9 mouse cellular contexts compared by ENCODE assay signal in the genomic region with DNA sequence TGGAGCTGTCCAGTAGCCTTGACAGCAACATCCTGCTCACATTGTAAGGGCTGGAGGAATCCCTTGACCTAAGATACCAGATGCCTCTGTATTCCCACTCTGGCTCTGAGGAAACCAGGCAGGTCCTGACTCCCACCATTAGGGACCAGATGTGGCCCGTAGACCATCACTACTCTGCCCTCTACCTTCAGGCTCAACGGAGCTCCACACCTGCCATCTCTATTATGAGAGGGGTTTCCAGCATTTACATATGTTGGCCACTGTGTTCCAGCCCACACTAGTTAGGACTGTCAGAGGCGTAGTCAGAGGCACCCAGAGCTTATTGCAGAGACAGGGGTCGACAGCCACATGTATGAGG. TPM values are rescaled to one million over a fixed set of nuclear protein-coding genes. Genes with fewer than 3 reads are reported as not detected.
A peak's percentile ranks its signal among the peaks of the same experiment; 100 is the strongest.
DNase-seq lines count a peak whose midpoint lies in the region; ATAC-seq lines count a peak whose summit lies in the region.
"Had no signal": no experiment of that assay in that cellular context is flagged by ENCODE, and none has a peak within 500 bp of the region (broad histone marks: within the 10 kb centered on the region; RNA-seq: fewer than 3 reads in every experiment).

No protein-coding gene starts in this region.

- no peaks in the 10 kb centered on the region for H3K36me3 ChIP-seq in hindbrain, embryonic 10.5 days
- H3K36me3 ChIP-seq in hindbrain, embryonic 14.5 days (replicated peaks; ENCODE audit: control insufficient read depth, insufficient read depth), result no peaks in the 10 kb centered on the region
- H3K36me3 ChIP-seq in embryonic facial prominence, embryonic 11.5 days (replicated peaks; ENCODE audit: control insufficient read depth, insufficient read depth, low read depth, low read length), result no peaks in the 10 kb centered on the region
- H3K36me3 ChIP-seq in hindbrain, embryonic 11.5 days (ENCODE audit: control insufficient read depth, insufficient read depth, low read length), result no peaks in the 10 kb centered on the region
- H3K36me3 ChIP-seq in midbrain, embryonic 13.5 days, result no peaks in the 10 kb centered on the region
- H3K36me3 ChIP-seq: liver, embryonic 13.5 days had no signal

- no peak overlapping the region for H3K4me2 ChIP-seq in hindbrain, embryonic 14.5 days (replicated peaks)
- H3K4me2 ChIP-seq in embryonic facial prominence, embryonic 11.5 days (ENCODE audit: low read depth, low read length), result no peak overlapping the region
- no peak overlapping the region for H3K4me2 ChIP-seq in hindbrain, embryonic 11.5 days (replicated peaks; ENCODE audit: low read depth, low read length)
- H3K4me2 ChIP-seq in midbrain, embryonic 13.5 days (replicated peaks), result no peak overlapping the region
- H3K4me2 ChIP-seq: liver, embryonic 13.5 days had no signal

- peak overlapping the region; percentile 6 for H3K27ac ChIP-seq in hindbrain, embryonic 10.5 days
- no peak overlapping the region for H3K27ac ChIP-seq in hindbrain, embryonic 14.5 days
- no peak overlapping the region for H3K27ac ChIP-seq in embryonic facial prominence, embryonic 11.5 days (replicated peaks; ENCODE audit: low read depth, low read length)
- H3K27ac ChIP-seq in hindbrain, embryonic 11.5 days (ENCODE audit: low read depth, low read length), result no peak overlapping the region
- H3K27ac ChIP-seq in midbrain, embryonic 13.5 days, result no peak overlapping the region
- H3K27ac ChIP-seq: liver, embryonic 13.5 days had no signal

- no peak for DNase-seq in hindbrain, embryonic 10.5 days (ENCODE audit: low spot score)
- no peak for DNase-seq in hindbrain, embryonic 14.5 days (ENCODE audit: low spot score)
- no peak for DNase-seq in embryonic facial prominence, embryonic 11.5 days (ENCODE audit: low spot score)
- no peak for DNase-seq in hindbrain, embryonic 11.5 days (ENCODE audit: low spot score)
- no peak for DNase-seq in kidney, adult 11 months
- no peak for DNase-seq in thymus, postnatal 10 days (ENCODE audit: low spot score in 2 of 2)

- no peak overlapping the region; the same call in 1 of the 2 replicates for H3K9ac ChIP-seq in hindbrain, embryonic 14.5 days
- no peak overlapping the region for H3K9ac ChIP-seq in embryonic facial prominence, embryonic 11.5 days (replicated peaks; ENCODE audit: low read length)
- no peak overlapping the region for H3K9ac ChIP-seq in hindbrain, embryonic 11.5 days (ENCODE audit: low read depth, low read length)
- no peak overlapping the region for H3K9ac ChIP-seq in midbrain, embryonic 13.5 days (replicated peaks)
- H3K9ac ChIP-seq: liver, embryonic 13.5 days had no signal

- ATAC-seq in hindbrain, embryonic 14.5 days (ENCODE audit: low FRiP score), result no peak
- ATAC-seq in embryonic facial prominence, embryonic 11.5 days (replicated peaks; ENCODE audit: insufficient number of reproducible peaks, low FRiP score, low TSS enrichment, low read depth), result peak; percentile 5; the same call in 1 of the 2 replicates
- peak; percentile 67 for ATAC-seq in hindbrain, embryonic 11.5 days (ENCODE audit: low FRiP score)
- peak; percentile 31 for ATAC-seq in midbrain, embryonic 13.5 days
- ATAC-seq in inflammation-experienced regulatory T-cells, adult 6 months, result no peak

- no peaks in the 10 kb centered on the region for H3K9me3 ChIP-seq in hindbrain, embryonic 10.5 days
- H3K9me3 ChIP-seq in hindbrain, embryonic 14.5 days (ENCODE audit: control insufficient read depth, low read length), result no peaks in the 10 kb centered on the region
- H3K9me3 ChIP-seq in embryonic facial prominence, embryonic 11.5 days (replicated peaks; ENCODE audit: control insufficient read depth, low read length), result no peaks in the 10 kb centered on the region
- no peaks in the 10 kb centered on the region for H3K9me3 ChIP-seq in hindbrain, embryonic 11.5 days (ENCODE audit: control insufficient read depth, low read length)
- H3K9me3 ChIP-seq in midbrain, embryonic 13.5 days, result no peaks in the 10 kb centered on the region
- H3K9me3 ChIP-seq: liver, embryonic 13.5 days had no signal

- peaks cover 60% of the 10 kb centered on the region for H3K27me3 ChIP-seq in hindbrain, embryonic 10.5 days (ENCODE audit: insufficient read depth, poor library complexity, severe bottlenecking)
- no peaks in the 10 kb centered on the region for H3K27me3 ChIP-seq in hindbrain, embryonic 14.5 days (ENCODE audit: control insufficient read depth, insufficient read depth, low read length)
- H3K27me3 ChIP-seq in embryonic facial prominence, embryonic 11.5 days (ENCODE audit: control insufficient read depth, insufficient read depth, low read length), result peaks cover 2% of the 10 kb centered on the region; the same call in 1 of the 2 replicates
- 0 out of 2 replicates have a peak, but pooled peaks cover 2% of the 10 kb centered on the region for H3K27me3 ChIP-seq in hindbrain, embryonic 11.5 days (ENCODE audit: control insufficient read depth, insufficient read depth, low read length)
- peaks cover 29% of the 10 kb centered on the region for H3K27me3 ChIP-seq in midbrain, embryonic 13.5 days

- WGBS in hindbrain, embryonic 10.5 days, result 54% methylated on average over 4 of the region's 4 CpGs
- 61% methylated on average over 4 of the region's 4 CpGs for WGBS in hindbrain, embryonic 14.5 days
- WGBS in embryonic facial prominence, embryonic 11.5 days, result 50% methylated on average over 4 of the region's 4 CpGs
- 58% methylated on average over 4 of the region's 4 CpGs for WGBS in hindbrain, embryonic 11.5 days
- 75% methylated on average over 4 of the region's 4 CpGs for WGBS in midbrain, embryonic 13.5 days

- H3K4me3 ChIP-seq in hindbrain, embryonic 10.5 days, result peak overlapping the region; percentile 19; the same call in 1 of the 2 replicates
- no peak overlapping the region for H3K4me3 ChIP-seq in hindbrain, embryonic 14.5 days (replicated peaks; ENCODE audit: low read length)
- H3K4me3 ChIP-seq in embryonic facial prominence, embryonic 11.5 days (ENCODE audit: low read depth, low read length), result no peak overlapping the region
- no peak overlapping the region for H3K4me3 ChIP-seq in hindbrain, embryonic 11.5 days (ENCODE audit: low read depth, low read length)
- no peak overlapping the region for H3K4me3 ChIP-seq in midbrain, embryonic 13.5 days (replicated peaks)
- H3K4me3 ChIP-seq: liver, embryonic 13.5 days had no signal

- H3K4me1 ChIP-seq in hindbrain, embryonic 10.5 days (replicated peaks), result peaks cover 27% of the 10 kb centered on the region
- H3K4me1 ChIP-seq in hindbrain, embryonic 14.5 days (replicated peaks; ENCODE audit: control insufficient read depth, insufficient read depth, low read length), result peaks cover 9% of the 10 kb centered on the region
- peaks cover 5% of the 10 kb centered on the region for H3K4me1 ChIP-seq in embryonic facial prominence, embryonic 11.5 days (ENCODE audit: control insufficient read depth, insufficient read depth, low read length)
- peaks cover 5% of the 10 kb centered on the region; the same call in 1 of the 2 replicates for H3K4me1 ChIP-seq in hindbrain, embryonic 11.5 days (replicated peaks; ENCODE audit: control insufficient read depth, insufficient read depth, low read length)
- H3K4me1 ChIP-seq in midbrain, embryonic 13.5 days (replicated peaks), result peaks cover 12% of the 10 kb centered on the region

RNA-seq across cellular contexts. Expression of a gene that starts 11.3 kb away (rescaled TPM):
- 669 and 687 TPM in 2 replicates for polyA plus RNA-seq in hindbrain, embryonic 10.5 days (2016; fragmentation: Nextera tagmentation; extraction: Ambion mirVana)
- 611 and 652 TPM in 2 replicates for polyA plus RNA-seq in hindbrain, embryonic 14.5 days (2014; fragmentation: Nextera tagmentation; extraction: Ambion mirVana)
- polyA plus RNA-seq in embryonic facial prominence, embryonic 11.5 days (2014; fragmentation: Nextera tagmentation; extraction: Ambion mirVana), result 626 and 650 TPM in 2 replicates
- 610 and 623 TPM in 2 replicates for polyA plus RNA-seq in hindbrain, embryonic 11.5 days (2014; fragmentation: Nextera tagmentation; extraction: Ambion mirVana)
- 602 and 607 TPM in 2 replicates for polyA plus RNA-seq in midbrain, embryonic 13.5 days (2015; fragmentation: Nextera tagmentation; extraction: Ambion mirVana)
- 100 to 1,000 TPM; 339 to 371 (median 345) TPM for polyA plus RNA-seq in inflammation-experienced regulatory T-cells, adult 6 months (2017; shearing (Covaris generic))

RNA-seq across cellular contexts. Expression of a gene that starts 31.3 kb away (rescaled TPM):
- 42.2 and 43.1 TPM in 2 replicates for polyA plus RNA-seq in hindbrain, embryonic 10.5 days (2016; fragmentation: Nextera tagmentation; extraction: Ambion mirVana)
- polyA plus RNA-seq in hindbrain, embryonic 14.5 days (2014; fragmentation: Nextera tagmentation; extraction: Ambion mirVana), result 21.4 and 25.0 TPM in 2 replicates
- 35.7 and 36.8 TPM in 2 replicates for polyA plus RNA-seq in embryonic facial prominence, embryonic 11.5 days (2014; fragmentation: Nextera tagmentation; extraction: Ambion mirVana)
- 33.4 and 40.9 TPM in 2 replicates for polyA plus RNA-seq in hindbrain, embryonic 11.5 days (2014; fragmentation: Nextera tagmentation; extraction: Ambion mirVana)
- polyA plus RNA-seq in midbrain, embryonic 13.5 days (2015; fragmentation: Nextera tagmentation; extraction: Ambion mirVana), result 32.5 and 32.6 TPM in 2 replicates
- 10 to 100 TPM; 19.6 to 22.1 (median 19.8) TPM for polyA plus RNA-seq in inflammation-experienced regulatory T-cells, adult 6 months (2017; shearing (Covaris generic))

RNA-seq across cellular contexts. Expression of a gene that starts 37.1 kb away (rescaled TPM):
- 123 and 129 TPM in 2 replicates for polyA plus RNA-seq in hindbrain, embryonic 10.5 days (2016; fragmentation: Nextera tagmentation; extraction: Ambion mirVana)
- 88.2 and 98.7 TPM in 2 replicates for polyA plus RNA-seq in hindbrain, embryonic 14.5 days (2014; fragmentation: Nextera tagmentation; extraction: Ambion mirVana)
- polyA plus RNA-seq in embryonic facial prominence, embryonic 11.5 days (2014; fragmentation: Nextera tagmentation; extraction: Ambion mirVana), result 89.8 and 95.2 TPM in 2 replicates
- polyA plus RNA-seq in hindbrain, embryonic 11.5 days (2014; fragmentation: Nextera tagmentation; extraction: Ambion mirVana), result 87.4 and 96.7 TPM in 2 replicates
- polyA plus RNA-seq in midbrain, embryonic 13.5 days (2015; fragmentation: Nextera tagmentation; extraction: Ambion mirVana), result 95.9 and 96.5 TPM in 2 replicates
- 10 to 100 TPM; 43.4 to 49.1 (median 46.7) TPM for polyA plus RNA-seq in inflammation-experienced regulatory T-cells, adult 6 months (2017; shearing (Covaris generic))

RNA-seq across cellular contexts. Expression of a gene that starts 47.4 kb away (rescaled TPM):
- polyA plus RNA-seq in hindbrain, embryonic 10.5 days (2016; fragmentation: Nextera tagmentation; extraction: Ambion mirVana), result 113 and 119 TPM in 2 replicates
- polyA plus RNA-seq in hindbrain, embryonic 14.5 days (2014; fragmentation: Nextera tagmentation; extraction: Ambion mirVana), result 248 and 249 TPM in 2 replicates
- polyA plus RNA-seq in embryonic facial prominence, embryonic 11.5 days (2014; fragmentation: Nextera tagmentation; extraction: Ambion mirVana), result 121 and 139 TPM in 2 replicates
- polyA plus RNA-seq in hindbrain, embryonic 11.5 days (2014; fragmentation: Nextera tagmentation; extraction: Ambion mirVana), result 105 and 107 TPM in 2 replicates
- 155 and 159 TPM in 2 replicates for polyA plus RNA-seq in midbrain, embryonic 13.5 days (2015; fragmentation: Nextera tagmentation; extraction: Ambion mirVana)
- 10 to 100 TPM; 58.6 to 65.6 (median 60.5) TPM for polyA plus RNA-seq in inflammation-experienced regulatory T-cells, adult 6 months (2017; shearing (Covaris generic))

RNA-seq across cellular contexts. Expression of a gene that starts 51.1 kb away (rescaled TPM):
- 14.2 and 18.2 TPM in 2 replicates for polyA plus RNA-seq in hindbrain, embryonic 10.5 days (2016; fragmentation: Nextera tagmentation; extraction: Ambion mirVana)
- 0.40 and 0.43 TPM in 2 replicates for polyA plus RNA-seq in hindbrain, embryonic 14.5 days (2014; fragmentation: Nextera tagmentation; extraction: Ambion mirVana)
- polyA plus RNA-seq in embryonic facial prominence, embryonic 11.5 days (2014; fragmentation: Nextera tagmentation; extraction: Ambion mirVana), result 0.39 and 0.77 TPM in 2 replicates
- polyA plus RNA-seq in hindbrain, embryonic 11.5 days (2014; fragmentation: Nextera tagmentation; extraction: Ambion mirVana), result 3.9 and 4.0 TPM in 2 replicates
- 0.68 and 3.0 TPM in 2 replicates for polyA plus RNA-seq in midbrain, embryonic 13.5 days (2015; fragmentation: Nextera tagmentation; extraction: Ambion mirVana)
- polyA plus RNA-seq in inflammation-experienced regulatory T-cells, adult 6 months (2017; shearing (Covaris generic)), result under 1 TPM in 1 of 3 experiments, not detected in 2; 0.24 TPM
- polyA plus RNA-seq: liver, embryonic 13.5 days had no signal

Comparison
In these comparisons a context has a peak if more than half of its experiments do, and no peak if none do; other contexts are left out.
1. ATAC-seq: peak in embryonic facial prominence, embryonic 11.5 days (single experiment), hindbrain, embryonic 11.5 days (single experiment) and midbrain, embryonic 13.5 days (single experiment); none in hindbrain, embryonic 14.5 days (single experiment) and inflammation-experienced regulatory T-cells, adult 6 months (single experiment).